Mouse (Mus musculus): ENCODE measurements around the gene Mrpl43.
A peak's percentile ranks its signal among the peaks of the same experiment; 100 is the strongest.

The Mrpl43 gene

GRCm38 (mm10) chr19:45028746-45029145 is 22.5 kb upstream of the Mrpl43 start:
- no peak for DNase-seq (ENCODE audit: low spot score)

- DNase-seq (ENCODE audit: low spot score) = no peak
These were observed 21.6 kb upstream of the Mrpl43 start for GRCm38 (mm10) chr19:45027848-45028247.

- DNase-seq (ENCODE audit: low spot score) = no peak
These were observed 20.9 kb upstream of the Mrpl43 start for GRCm38 (mm10) chr19:45026958-45027670.

- no peak for DNase-seq (ENCODE audit: low spot score)
These were observed 19.8 kb upstream of the Mrpl43 start for GRCm38 (mm10) chr19:45025937-45026568.

- no peak for DNase-seq (ENCODE audit: low spot score)
These were observed 18.5 kb upstream of the Mrpl43 start for GRCm38 (mm10) chr19:45024775-45025174.

- DNase-seq (ENCODE audit: low spot score) = no peak
These were observed 17.8 kb upstream of the Mrpl43 start for GRCm38 (mm10) chr19:45023993-45024392.

- DNase-seq (ENCODE audit: low spot score) = no peak
These were observed 15.1 kb upstream of the Mrpl43 start for GRCm38 (mm10) chr19:45021362-45021761.

- no peak for DNase-seq (ENCODE audit: low spot score)
These were observed 14.1 kb upstream of the Mrpl43 start for GRCm38 (mm10) chr19:45020348-45020747.

GRCm38 (mm10) chr19:45018351-45018831 is 12.1 kb upstream of the Mrpl43 start:
- no peak for DNase-seq (ENCODE audit: low spot score)

- peak; percentile 84 for DNase-seq (ENCODE audit: low spot score)
These were observed 11.7 kb upstream of the Mrpl43 start for GRCm38 (mm10) chr19:45017909-45018308.

GRCm38 (mm10) chr19:45017216-45017771 is 11.1 kb upstream of the Mrpl43 start:
- peak; percentile 84 for DNase-seq (ENCODE audit: low spot score)

- DNase-seq (ENCODE audit: low spot score) = peak; percentile 63
These were observed 10.3 kb upstream of the Mrpl43 start for GRCm38 (mm10) chr19:45016341-45017215.

- no peak for DNase-seq (ENCODE audit: low spot score)
These were observed 9.5 kb upstream of the Mrpl43 start for GRCm38 (mm10) chr19:45015518-45016281.

- DNase-seq (ENCODE audit: low spot score) = no peak
These were observed 8.8 kb upstream of the Mrpl43 start for GRCm38 (mm10) chr19:45014981-45015402.

GRCm38 (mm10) chr19:45014335-45014971 is 8.2 kb upstream of the Mrpl43 start, which contains the start of gene Lzts2:
Gene Lzts2 (plus strand): TSS chr19:45014414.
- no peak for DNase-seq (ENCODE audit: low spot score)

GRCm38 (mm10) chr19:45013581-45014225 is 7.5 kb upstream of the Mrpl43 start:
- no peak for DNase-seq (ENCODE audit: low spot score)

GRCm38 (mm10) chr19:45012636-45013035 is 6.4 kb upstream of the Mrpl43 start:
- DNase-seq (ENCODE audit: low spot score) = no peak

- DNase-seq (ENCODE audit: low spot score) = no peak
These were observed 6.0 kb upstream of the Mrpl43 start for GRCm38 (mm10) chr19:45012219-45012618.

GRCm38 (mm10) chr19:45010646-45011045 is 4.4 kb upstream of the Mrpl43 start:
- no peak for DNase-seq (ENCODE audit: low spot score)
